Mouse (Mus musculus) CH12F3 (cell line): ENCODE results near the gene Gm20683.
"Not testable (repeated sequence)": the region's sequence is repeated elsewhere in the genome, so short reads cannot be mapped to it uniquely, and the experiment has no call there.

ENCODE experiments used
- in situ Hi-C: fragments of 300-500 bp; cut with MboI; formaldehyde crosslinking; loops from 2 replicates; pipeline ENCODE4 v1.14.3; 2020; ENCODE audit warnings: low sequenced_read_pairs

Gm20683 gene

GRCm38 (mm10) chr17:25875171-25876136 is 33.9 kb upstream of the Gm20683 start:
- in situ Hi-C loops, result loop anchor here (25.0 kb wide), 1 partner anchor 137 kb away; no protein-coding TSS in a partner anchor

GRCm38 (mm10) chr17:25874721-25875170 is 33.2 kb upstream of the Gm20683 start, which contains the start of gene Mettl26:
Gene Mettl26 (plus strand): TSS chr17:25875074.
- in situ Hi-C loops, result loop anchor here (25.0 kb wide), 1 partner anchor 138 kb away; no protein-coding TSS in a partner anchor

GRCm38 (mm10) chr17:25874148-25874720 is 32.7 kb upstream of the Gm20683 start:
- in situ Hi-C loops, result no loop called here

- in situ Hi-C loops, result no loop called here
Observed at GRCm38 (mm10) chr17:25873405-25874147, 32.0 kb upstream of the Gm20683 start.

- in situ Hi-C loops, result no loop called here
Observed at GRCm38 (mm10) chr17:25872676-25873075, 31.1 kb upstream of the Gm20683 start.

- in situ Hi-C loops, result not testable (repeated sequence)
Observed at GRCm38 (mm10) chr17:25871566-25871965, 30.0 kb upstream of the Gm20683 start.

GRCm38 (mm10) chr17:25869954-25870353 is 28.4 kb upstream of the Gm20683 start:
- in situ Hi-C loops, result no loop called here

- in situ Hi-C loops, result no loop called here
Observed at GRCm38 (mm10) chr17:25869498-25869897, 27.9 kb upstream of the Gm20683 start.

- in situ Hi-C loops, result no loop called here
Observed at GRCm38 (mm10) chr17:25868601-25869191, 27.1 kb upstream of the Gm20683 start, which contains the start of gene Mcrip2. Gene Mcrip2 (minus strand): TSS chr17:25868764.

GRCm38 (mm10) chr17:25867836-25868600 is 26.5 kb upstream of the Gm20683 start:
- in situ Hi-C loops, result no loop called here

- in situ Hi-C loops, result no loop called here
Observed at GRCm38 (mm10) chr17:25867509-25867835, 25.9 kb upstream of the Gm20683 start.

GRCm38 (mm10) chr17:25866172-25866571 is 24.6 kb upstream of the Gm20683 start:
- in situ Hi-C loops, result no loop called here

- in situ Hi-C loops, result no loop called here
Observed at GRCm38 (mm10) chr17:25865288-25865687, 23.7 kb upstream of the Gm20683 start.

GRCm38 (mm10) chr17:25864311-25864710 is 22.7 kb upstream of the Gm20683 start:
- in situ Hi-C loops, result no loop called here

- in situ Hi-C loops, result no loop called here
Observed at GRCm38 (mm10) chr17:25863681-25864080, 22.1 kb upstream of the Gm20683 start.

GRCm38 (mm10) chr17:25861704-25862612 is 20.4 kb upstream of the Gm20683 start:
- in situ Hi-C loops, result no loop called here

- in situ Hi-C loops, result no loop called here
Observed at GRCm38 (mm10) chr17:25860832-25861703, 19.5 kb upstream of the Gm20683 start, which contains the start of gene Wdr90. Gene Wdr90 (minus strand): TSS chr17:25861501.

- in situ Hi-C loops, result no loop called here
Observed at GRCm38 (mm10) chr17:25860229-25860628, 18.7 kb upstream of the Gm20683 start.
